ENCODE assay signal across 8 mouse cellular contexts in the genomic region with DNA sequence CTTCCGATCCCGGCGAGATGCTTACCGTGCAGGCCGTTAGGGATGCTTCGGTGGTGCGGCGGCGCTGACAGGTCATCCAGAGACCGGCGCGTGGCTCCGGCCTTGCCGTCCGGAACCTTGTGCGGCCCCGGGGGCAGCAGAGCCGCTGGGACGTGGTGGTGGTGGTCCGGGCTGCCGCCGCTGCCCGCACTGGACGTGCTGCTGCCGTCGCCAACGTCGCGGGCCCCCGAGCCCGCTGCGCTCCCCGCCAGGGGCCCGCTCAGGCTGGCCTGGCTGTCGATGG. TPM values are rescaled to one million over a fixed set of nuclear protein-coding genes. Genes with fewer than 3 reads are reported as not detected.
DNase-seq lines count a peak whose midpoint lies in the region; ATAC-seq and TF ChIP-seq lines count a peak whose summit lies in the region.

No protein-coding gene starts in this region.

- peak; percentile 48 to 59 for DNase-seq in cerebellum, adult 2 months
- no peak for DNase-seq in cerebellum, postnatal 4 days (ENCODE audit: low spot score in 2 of 2)
- peak; percentile 29 for DNase-seq in right cerebral cortex, postnatal 4 days
- no peak for DNase-seq in right cerebral cortex, postnatal 14 days
- no peak for DNase-seq in MN1 (ENCODE audit: low spot score)
- DNase-seq in right cerebral cortex, adult 2 months (ENCODE audit: low spot score in 2 of 2), result no peak

- peaks cover 9% of the 10 kb centered on the region; the same call in 1 of the 2 replicates for H3K36me3 ChIP-seq in limb, embryonic 12.5 days
- no peaks in the 10 kb centered on the region; the same call in 1 of the 2 replicates for H3K36me3 ChIP-seq in stomach, embryonic 14.5 days (ENCODE audit: control insufficient read depth, insufficient read depth, low read length)

- WGBS in cerebellum, adult 2 months, result 2% methylated on average over 35 of the region's 35 CpGs
- WGBS in limb, embryonic 12.5 days, result 0% methylated on average over 25 of the region's 35 CpGs
- WGBS in stomach, embryonic 14.5 days, result under 1% methylated on average over 29 of the region's 35 CpGs

- peak overlapping the region; percentile 98 for H3K4me2 ChIP-seq in limb, embryonic 12.5 days
- H3K4me2 ChIP-seq in stomach, embryonic 14.5 days (replicated peaks; ENCODE audit: low read depth, low read length), result peak overlapping the region; percentile 98

- no peaks in the 10 kb centered on the region for H3K27me3 ChIP-seq in cerebellum, adult 2 months (ENCODE audit: control insufficient read depth, insufficient read depth, low read length)
- H3K27me3 ChIP-seq in limb, embryonic 12.5 days, result peaks cover 20% of the 10 kb centered on the region
- no peaks in the 10 kb centered on the region for H3K27me3 ChIP-seq in stomach, embryonic 14.5 days (ENCODE audit: control insufficient read depth, insufficient read depth, low read length)

- no peaks in the 10 kb centered on the region for H3K9me3 ChIP-seq in limb, embryonic 12.5 days
- H3K9me3 ChIP-seq in stomach, embryonic 14.5 days (ENCODE audit: control insufficient read depth, low read depth, low read length), result no peaks in the 10 kb centered on the region

- H3K9ac ChIP-seq in limb, embryonic 12.5 days (replicated peaks), result peak overlapping the region; percentile 79
- peak overlapping the region; percentile 65 for H3K9ac ChIP-seq in stomach, embryonic 14.5 days (replicated peaks; ENCODE audit: low read depth, low read length)

- no peak for ATAC-seq in limb, embryonic 12.5 days (ENCODE audit: insufficient number of reproducible peaks, insufficient read depth, low FRiP score, low TSS enrichment, low read depth)
- ATAC-seq in stomach, embryonic 14.5 days (ENCODE audit: insufficient number of reproducible peaks, insufficient read depth, low FRiP score, low read depth), result no peak

- H3K27ac ChIP-seq in cerebellum, adult 2 months (ENCODE audit: insufficient read depth, low read length), result no peak overlapping the region
- no peak overlapping the region for H3K27ac ChIP-seq in limb, embryonic 12.5 days
- H3K27ac ChIP-seq in stomach, embryonic 14.5 days (ENCODE audit: low read length), result no peak overlapping the region

- no peak for TF ChIP-seq POLR2A in cerebellum, adult 2 months (IDR thresholded peaks at IDR 0.05; ENCODE audit: borderline replicate concordance, insufficient read depth, low read length)

- peaks cover 28% of the 10 kb centered on the region for H3K4me1 ChIP-seq in cerebellum, adult 2 months (ENCODE audit: control insufficient read depth, insufficient read depth, low read length)
- peaks cover 76% of the 10 kb centered on the region for H3K4me1 ChIP-seq in limb, embryonic 12.5 days (replicated peaks)
- H3K4me1 ChIP-seq in stomach, embryonic 14.5 days (ENCODE audit: control insufficient read depth, insufficient read depth, low read length), result peaks cover 59% of the 10 kb centered on the region

- peak overlapping the region; percentile 68 for H3K4me3 ChIP-seq in cerebellum, adult 2 months (replicated peaks; ENCODE audit: insufficient read depth, low read depth, low read length)
- peak overlapping the region; percentile 79 for H3K4me3 ChIP-seq in limb, embryonic 12.5 days (replicated peaks)
- H3K4me3 ChIP-seq in stomach, embryonic 14.5 days (ENCODE audit: low read depth, low read length), result peak overlapping the region; percentile 63

- no peak for TF ChIP-seq CTCF in cerebellum, adult 2 months (IDR thresholded peaks at IDR 0.05; ENCODE audit: borderline replicate concordance, insufficient read depth, low read depth, low read length)

RNA-seq across cellular contexts. Expression of gene Ccdc85c, which starts 1.0 kb away (rescaled TPM):
- 75.0 and 78.6 TPM in 2 replicates for polyA plus RNA-seq in cerebellum, adult 2 months (2012; rRNA removed)
- 5.2 and 6.6 TPM in 2 replicates for polyA plus RNA-seq in limb, embryonic 12.5 days (2016; fragmentation: Nextera tagmentation; extraction: Ambion mirVana)
- 8.9 and 10.2 TPM in 2 replicates for polyA plus RNA-seq in stomach, embryonic 14.5 days (2014; fragmentation: Nextera tagmentation; extraction: Ambion mirVana)

RNA-seq across cellular contexts. Expression of gene Hhipl1, which starts 31.8 kb away (rescaled TPM):
- polyA plus RNA-seq in cerebellum, adult 2 months (2012; rRNA removed), result 4.4 and 4.8 TPM in 2 replicates
- polyA plus RNA-seq in limb, embryonic 12.5 days (2016; fragmentation: Nextera tagmentation; extraction: Ambion mirVana), result 0.50 and 0.53 TPM in 2 replicates
- 0.69 and 0.72 TPM in 2 replicates for polyA plus RNA-seq in stomach, embryonic 14.5 days (2014; fragmentation: Nextera tagmentation; extraction: Ambion mirVana)

RNA-seq across cellular contexts. Expression of gene Cyp46a1, which starts 59.9 kb away (rescaled TPM):
- 88.8 and 93.7 TPM in 2 replicates for polyA plus RNA-seq in cerebellum, adult 2 months (2012; rRNA removed)
- 2.9 and 4.6 TPM in 2 replicates for polyA plus RNA-seq in limb, embryonic 12.5 days (2016; fragmentation: Nextera tagmentation; extraction: Ambion mirVana)
- 6.5 and 8.7 TPM in 2 replicates for polyA plus RNA-seq in stomach, embryonic 14.5 days (2014; fragmentation: Nextera tagmentation; extraction: Ambion mirVana)

Comparison
In these comparisons a context has a peak if more than half of its experiments do, and no peak if none do; other contexts are left out.
1. DNase-seq: peak in cerebellum, adult 2 months (2 of 2) and right cerebral cortex, postnatal 4 days (single experiment); none in cerebellum, postnatal 4 days (0 of 2), right cerebral cortex, postnatal 14 days (single experiment), MN1 (single experiment) and right cerebral cortex, adult 2 months (0 of 2).
2. Peak in every context shown above with its lines, with median percentiles within 50 percentile points of each other: H3K4me3 ChIP-seq.